Mouse (Mus musculus): ENCODE measurements around the gene Nav1. TPM values are rescaled to one million over a fixed set of nuclear protein-coding genes. Genes with fewer than 3 reads are reported as not detected.

Nav1 gene
- polyA plus RNA-seq, 1 experiment from 2014 or later: 1.1 TPM

- H3K27me3 ChIP-seq: peaks cover 12% of the 10 kb centered on the region
- H3K27ac ChIP-seq: no peak overlapping the region
- H3K4me1 ChIP-seq (replicated peaks): peaks cover 4% of the 10 kb centered on the region; the same call in 1 of the 2 replicates
- no peaks in the 10 kb centered on the region for H3K9me3 ChIP-seq (replicated peaks)
- WGBS (ENCODE audit: insufficient replicate concordance): 52% methylated on average over 3 of the region's 3 CpGs
- no peak overlapping the region for H3K9ac ChIP-seq
- no peak for ATAC-seq (ENCODE audit: low read depth)
- H3K4me2 ChIP-seq: no peak overlapping the region
- H3K36me3 ChIP-seq: no peaks in the 10 kb centered on the region
- no peak overlapping the region for H3K4me3 ChIP-seq (replicated peaks)
- DNase-seq: no peak
Measured at GRCm38 (mm10) chr1:135579111-135579510, 28.0 kb downstream of the Nav1 start.

DNA sequence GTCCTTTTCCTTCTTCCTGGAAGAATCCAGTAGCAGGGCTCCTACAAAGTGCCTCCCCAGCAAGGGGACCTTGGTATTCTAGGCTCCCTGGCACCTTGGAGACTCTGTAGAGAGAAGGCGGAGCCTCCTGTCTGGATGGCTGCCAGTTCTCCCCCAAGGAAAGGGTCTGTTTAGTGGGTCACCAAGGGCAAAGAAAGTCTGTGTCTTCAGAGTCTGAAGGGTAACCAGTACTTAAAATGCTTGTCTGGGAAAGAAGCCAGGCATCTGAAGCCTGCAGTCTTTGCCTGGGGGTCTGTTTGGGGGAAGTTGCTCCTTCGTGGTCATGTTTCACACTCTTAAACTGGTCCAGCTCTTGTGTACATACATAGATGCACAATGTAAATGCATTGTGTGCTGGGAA lies 29.3 kb downstream of the Nav1 start:
- no peaks in the 10 kb centered on the region for H3K4me1 ChIP-seq (replicated peaks)
- WGBS (ENCODE audit: insufficient replicate concordance): 67% methylated on average over 2 of the region's 2 CpGs
- H3K27me3 ChIP-seq: no peaks in the 10 kb centered on the region
- DNase-seq (no peak), ATAC-seq (ENCODE audit: low read depth) (no peak)
- no peak overlapping the region for H3K9ac ChIP-seq
- no peak overlapping the region for H3K4me2 ChIP-seq
- H3K4me3 ChIP-seq (replicated peaks): no peak overlapping the region
- no peaks in the 10 kb centered on the region for H3K9me3 ChIP-seq (replicated peaks)
- H3K27ac ChIP-seq: no peak overlapping the region
- H3K36me3 ChIP-seq: no peaks in the 10 kb centered on the region

DNA sequence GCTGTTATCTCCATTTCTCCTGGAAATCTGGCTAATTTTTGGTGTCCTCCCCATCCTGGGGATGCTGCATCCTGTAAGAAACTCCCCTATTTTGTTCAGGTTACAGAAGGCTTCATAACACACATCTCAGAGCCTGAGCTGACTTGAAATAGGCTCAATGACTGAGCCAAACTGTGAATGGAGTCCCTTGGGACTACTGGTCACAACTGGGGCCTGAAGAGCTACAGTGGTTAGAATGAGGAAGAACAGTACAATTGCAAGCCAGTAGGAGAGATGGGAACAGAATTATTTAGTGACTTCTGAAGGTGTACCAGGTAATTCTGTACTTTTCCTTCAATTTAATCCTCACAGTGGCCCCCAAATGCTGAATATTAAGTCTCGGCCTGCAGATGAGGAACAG lies 31.7 kb downstream of the Nav1 start:
- Histone ChIP-seq H3K9ac (no peak overlapping the region), H3K27me3 (no peaks in the 10 kb centered on the region), H3K4me2 (no peak overlapping the region), H3K4me3 (replicated peaks) (no peak overlapping the region), H3K9me3 (replicated peaks) (no peaks in the 10 kb centered on the region), H3K27ac (no peak overlapping the region), H3K4me1 (replicated peaks) (no peaks in the 10 kb centered on the region), H3K36me3 (no peaks in the 10 kb centered on the region)
- DNase-seq (no peak), ATAC-seq (ENCODE audit: low read depth) (no peak)
- 57% methylated on average over 1 of the region's 1 CpGs for WGBS (ENCODE audit: insufficient replicate concordance)

DNA sequence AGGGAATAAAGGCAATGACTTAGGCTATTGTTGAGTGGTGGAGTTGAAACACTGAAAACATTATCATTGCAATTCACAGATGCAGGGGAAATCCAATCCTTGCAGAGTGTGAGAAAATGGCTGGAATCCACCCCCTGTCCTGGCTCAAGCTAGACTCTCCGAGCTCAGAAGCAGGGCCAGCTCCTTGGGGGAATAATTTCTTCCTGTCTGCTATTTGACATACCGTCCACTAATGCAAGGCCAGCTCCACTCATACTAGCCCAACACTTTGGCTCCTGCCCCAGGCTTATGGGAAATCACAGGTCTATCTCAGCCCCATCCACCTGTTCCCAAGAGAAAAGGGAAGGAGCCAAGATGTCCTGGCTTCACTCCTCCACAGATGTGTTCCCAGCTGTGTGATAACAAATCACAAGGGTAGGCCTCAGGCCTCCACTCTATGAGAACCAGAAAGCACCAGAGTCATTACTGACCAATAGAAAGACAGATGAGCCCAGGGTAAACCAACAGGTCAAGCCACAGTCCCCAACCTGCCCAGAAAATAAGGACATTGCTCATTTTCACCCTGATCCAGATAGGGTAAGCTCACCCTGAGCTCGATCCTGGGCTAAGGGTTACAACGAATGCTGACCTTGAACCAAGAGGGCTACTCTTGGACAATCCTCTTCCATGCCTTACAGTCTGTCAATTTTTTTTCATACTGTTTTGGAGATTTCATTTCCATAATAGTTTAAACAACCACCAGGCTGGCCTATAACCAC lies 32.5 kb downstream of the Nav1 start:
- 70% methylated on average over 4 of the region's 4 CpGs for WGBS (ENCODE audit: insufficient replicate concordance)
- Histone ChIP-seq H3K9me3 (replicated peaks) (no peaks in the 10 kb centered on the region), H3K4me1 (replicated peaks) (no peaks in the 10 kb centered on the region), H3K27me3 (no peaks in the 10 kb centered on the region), H3K36me3 (no peaks in the 10 kb centered on the region), H3K4me3 (replicated peaks) (no peak overlapping the region), H3K27ac (no peak overlapping the region), H3K4me2 (no peak overlapping the region), H3K9ac (no peak overlapping the region)
- no peak for ATAC-seq (ENCODE audit: low read depth)
- no peak for DNase-seq

DNA sequence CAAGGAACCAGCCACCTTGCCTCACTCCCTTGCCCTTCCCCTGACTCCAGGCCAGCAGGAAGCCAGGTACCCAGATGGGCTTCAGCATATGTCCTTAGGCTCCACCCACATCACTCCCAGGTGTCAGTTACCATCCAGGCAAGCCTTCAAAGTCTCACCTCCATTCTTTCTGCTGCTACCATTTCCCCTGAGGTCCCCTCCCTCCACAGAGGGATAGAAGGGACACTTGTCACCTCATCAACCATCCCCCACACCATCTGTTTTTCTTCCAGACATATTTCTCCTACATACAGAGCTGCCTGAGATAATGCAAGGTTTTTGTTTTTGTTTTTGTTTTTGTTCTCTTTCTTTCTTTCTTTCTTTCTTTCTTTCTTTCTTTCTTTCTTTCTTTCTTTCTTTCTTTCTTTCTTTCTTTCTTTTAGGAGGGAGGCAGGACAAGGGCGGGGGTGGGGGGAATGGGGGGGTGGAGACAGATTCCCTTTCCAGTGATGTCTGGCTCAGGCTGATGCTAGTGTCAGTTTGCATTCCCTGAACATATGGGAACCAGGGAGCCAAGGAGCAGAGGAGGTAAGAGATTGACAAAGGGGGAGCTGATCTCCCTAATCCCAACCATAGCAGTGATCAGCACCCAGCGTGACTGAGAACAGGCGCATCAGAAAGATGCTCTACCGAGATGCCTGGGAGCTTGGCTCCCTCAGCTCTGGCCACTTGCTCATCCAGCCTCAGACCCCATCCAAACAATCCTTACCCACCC lies 34.8 kb downstream of the Nav1 start:
- DNase-seq (no peak), ATAC-seq (ENCODE audit: low read depth) (no peak)
- no peaks in the 10 kb centered on the region for H3K27me3 ChIP-seq
- H3K27ac ChIP-seq: no peak overlapping the region
- 55% methylated on average over 4 of the region's 4 CpGs for WGBS (ENCODE audit: insufficient replicate concordance)
- no peak overlapping the region for H3K4me2 ChIP-seq
- H3K4me1 ChIP-seq (replicated peaks): no peaks in the 10 kb centered on the region
- no peaks in the 10 kb centered on the region for H3K36me3 ChIP-seq
- H3K9me3 ChIP-seq (replicated peaks): no peaks in the 10 kb centered on the region
- H3K4me3 ChIP-seq (replicated peaks): no peak overlapping the region
- no peak overlapping the region for H3K9ac ChIP-seq

DNA sequence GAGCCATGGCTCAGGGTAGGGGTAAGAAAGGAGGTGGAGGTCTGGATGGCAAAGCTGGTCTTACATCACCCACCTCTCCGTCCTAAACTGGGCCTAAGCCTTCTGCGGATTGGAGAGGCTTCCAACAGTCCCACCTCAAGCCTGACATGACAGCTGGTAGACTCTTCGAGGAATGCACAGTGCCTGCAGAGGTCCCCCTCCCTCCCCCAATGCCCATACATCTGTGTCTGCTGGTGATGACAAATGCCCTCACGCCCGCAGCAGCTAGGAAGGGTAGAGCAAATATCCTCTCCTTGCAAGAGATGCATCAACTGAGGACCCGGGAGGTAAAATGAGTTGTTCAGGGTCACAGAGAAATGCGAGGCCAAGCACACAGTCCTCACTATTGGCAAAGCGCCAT lies 39.0 kb downstream of the Nav1 start:
- Histone ChIP-seq H3K4me3 (replicated peaks) (no peak overlapping the region), H3K9ac (no peak overlapping the region), H3K9me3 (replicated peaks) (no peaks in the 10 kb centered on the region), H3K36me3 (no peaks in the 10 kb centered on the region), H3K4me1 (replicated peaks) (no peaks in the 10 kb centered on the region), H3K27ac (no peak overlapping the region), H3K4me2 (no peak overlapping the region), H3K27me3 (no peaks in the 10 kb centered on the region)
- ATAC-seq (ENCODE audit: low read depth) (no peak), DNase-seq (no peak)
- 70% methylated on average over 8 of the region's 8 CpGs for WGBS (ENCODE audit: insufficient replicate concordance)

GRCm38 (mm10) chr1:135566611-135567010 lies 40.5 kb downstream of the Nav1 start:
- Histone ChIP-seq H3K27ac (no peak overlapping the region), H3K9me3 (replicated peaks) (no peaks in the 10 kb centered on the region), H3K4me1 (replicated peaks) (no peaks in the 10 kb centered on the region), H3K36me3 (no peaks in the 10 kb centered on the region), H3K27me3 (no peaks in the 10 kb centered on the region), H3K4me3 (replicated peaks) (no peak overlapping the region), H3K9ac (no peak overlapping the region), H3K4me2 (no peak overlapping the region)
- ATAC-seq (ENCODE audit: low read depth) (no peak), DNase-seq (no peak)
- WGBS (ENCODE audit: insufficient replicate concordance): 68% methylated on average over 7 of the region's 7 CpGs

GRCm38 (mm10) chr1:135565775-135566174 lies 41.3 kb downstream of the Nav1 start:
- no peak overlapping the region for H3K4me3 ChIP-seq (replicated peaks)
- 69% methylated on average over 5 of the region's 5 CpGs for WGBS (ENCODE audit: insufficient replicate concordance)
- H3K4me1 ChIP-seq (replicated peaks): no peaks in the 10 kb centered on the region
- no peak overlapping the region for H3K4me2 ChIP-seq
- DNase-seq (no peak), ATAC-seq (ENCODE audit: low read depth) (no peak)
- no peaks in the 10 kb centered on the region for H3K9me3 ChIP-seq (replicated peaks)
- H3K36me3 ChIP-seq: no peaks in the 10 kb centered on the region
- H3K9ac ChIP-seq: no peak overlapping the region
- no peaks in the 10 kb centered on the region for H3K27me3 ChIP-seq
- no peak overlapping the region for H3K27ac ChIP-seq

DNA sequence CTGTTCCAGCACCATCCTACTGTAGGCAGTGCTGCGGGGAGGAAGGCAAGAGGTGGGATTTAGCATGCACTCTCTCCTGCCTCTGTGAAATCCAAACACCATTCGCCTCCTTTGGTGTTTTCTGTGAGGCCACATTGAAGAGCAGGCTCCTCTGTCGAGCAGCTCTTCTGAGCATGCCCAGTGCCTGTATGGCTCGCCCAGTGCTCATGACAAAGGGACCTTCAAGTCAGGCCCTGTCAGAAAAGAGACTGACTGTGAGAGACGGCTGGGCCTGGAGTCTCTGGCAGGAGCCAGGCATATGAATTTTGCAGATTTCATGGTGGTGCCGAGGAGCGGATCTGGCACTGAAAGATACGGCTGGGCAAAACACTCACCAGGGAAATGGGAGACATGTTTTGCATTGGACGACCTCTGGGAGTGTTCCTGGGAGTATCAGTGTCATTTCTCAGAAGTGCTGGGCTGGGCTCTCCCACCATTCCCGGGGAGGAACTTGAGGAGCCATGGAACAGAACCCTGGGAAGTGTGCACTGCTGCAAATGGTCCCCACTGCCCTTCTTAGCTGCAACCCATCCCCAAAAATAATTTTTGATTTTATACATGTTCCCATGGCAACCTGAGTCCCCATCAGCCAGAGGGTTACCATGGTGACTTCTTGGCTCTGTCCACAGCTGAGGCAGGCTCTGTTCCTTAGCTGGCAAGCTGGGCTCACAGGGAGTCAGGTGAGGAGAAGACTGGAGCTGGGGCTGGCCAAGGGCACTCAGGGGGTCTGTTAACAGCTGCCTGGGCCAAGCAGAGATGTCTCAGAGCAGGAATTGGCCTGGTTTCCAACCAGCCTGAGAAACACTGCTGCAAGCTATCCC lies 42.2 kb downstream of the Nav1 start:
- Histone ChIP-seq H3K4me3 (replicated peaks) (no peak overlapping the region), H3K36me3 (no peaks in the 10 kb centered on the region), H3K4me2 (no peak overlapping the region), H3K4me1 (replicated peaks) (no peaks in the 10 kb centered on the region), H3K27me3 (no peaks in the 10 kb centered on the region), H3K27ac (no peak overlapping the region), H3K9ac (no peak overlapping the region), H3K9me3 (replicated peaks) (no peaks in the 10 kb centered on the region)
- DNase-seq (no peak), ATAC-seq (ENCODE audit: low read depth) (no peak)
- 55% methylated on average over 10 of the region's 10 CpGs for WGBS (ENCODE audit: insufficient replicate concordance)

DNA sequence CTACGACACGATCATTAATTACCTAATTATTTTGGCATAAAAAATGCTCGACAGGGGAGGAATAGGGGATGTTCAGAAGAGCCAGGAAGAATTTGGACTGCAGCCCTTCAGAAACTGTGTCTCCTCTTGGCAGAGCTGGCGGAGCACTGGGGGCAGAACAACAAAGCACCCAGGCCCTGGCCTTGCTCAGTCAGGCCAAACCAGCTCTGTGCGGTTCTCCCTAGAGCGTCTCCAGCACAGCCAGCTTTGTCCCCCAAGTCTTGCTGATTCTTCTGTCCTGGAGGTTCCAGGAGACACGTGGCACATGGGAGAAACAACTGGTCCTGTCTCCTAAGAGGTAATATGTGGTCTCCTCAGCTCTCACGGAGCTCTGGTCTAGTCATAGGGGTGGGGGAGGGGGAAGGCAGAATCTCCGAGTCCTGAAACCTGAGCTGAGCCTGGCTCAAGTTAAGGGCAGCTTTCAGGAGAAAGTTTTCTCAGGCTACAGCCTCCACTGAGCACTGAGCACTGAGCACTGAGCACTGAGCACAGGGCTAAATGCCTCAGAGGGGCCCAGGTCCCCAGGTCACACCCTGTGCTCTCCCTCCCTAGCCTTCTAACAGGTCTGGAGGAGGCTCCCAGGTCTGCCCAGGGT lies 43.2 kb downstream of the Nav1 start:
- DNase-seq: no peak
- no peaks in the 10 kb centered on the region for H3K27me3 ChIP-seq
- no peaks in the 10 kb centered on the region for H3K9me3 ChIP-seq (replicated peaks)
- no peak overlapping the region for H3K4me2 ChIP-seq
- no peak overlapping the region for H3K4me3 ChIP-seq (replicated peaks)
- no peak overlapping the region for H3K27ac ChIP-seq
- no peaks in the 10 kb centered on the region for H3K36me3 ChIP-seq
- no peaks in the 10 kb centered on the region for H3K4me1 ChIP-seq (replicated peaks)
- ATAC-seq (ENCODE audit: low read depth): no peak
- H3K9ac ChIP-seq: no peak overlapping the region
- 63% methylated on average over 9 of the region's 9 CpGs for WGBS (ENCODE audit: insufficient replicate concordance)

All from liver, embryonic 13.5 days (tissue).